Mouse (Mus musculus) erythroblast, embryonic 14.5 days (primary cell): ENCODE results near the gene Tm4sf20. TPM values are rescaled to one million over a fixed set of nuclear protein-coding genes. Genes with fewer than 3 reads are reported as not detected.

Experiments
- H3K27me3 ChIP-seq: 2 replicates; pipeline ENCODE4 v1.6.1; 2012; ENCODE audit warnings: inconsistent platforms; ENCODE audit not compliant: control insufficient read depth
- H3K36me3 ChIP-seq: 2 replicates; pipeline ENCODE4 v1.6.1; 2012; ENCODE audit warnings: mild to moderate bottlenecking, inconsistent platforms; ENCODE audit not compliant: control insufficient read depth
- H3K4me1 ChIP-seq: 2 replicates; pipeline ENCODE4 v1.6.1; 2012; ENCODE audit warnings: inconsistent platforms; ENCODE audit not compliant: control insufficient read depth
- H3K4me3 ChIP-seq: replicated peaks from 2 replicates; pipeline ENCODE3; 2012; ENCODE audit warnings: moderate library complexity, mild to moderate bottlenecking, inconsistent platforms
- H3K9me3 ChIP-seq: 2 replicates; pipeline ENCODE4 v1.6.1; 2012; ENCODE audit warnings: low read length, inconsistent platforms, mixed read lengths; ENCODE audit not compliant: control insufficient read depth
- GATA1 ChIP-seq: IDR thresholded peaks from 2 replicates; pipeline ENCODE4 v1.6.1; 2012; ENCODE audit warnings: low read length, inconsistent platforms, mixed read lengths
- TAL1 ChIP-seq: IDR thresholded peaks from 3 replicates; pipeline ENCODE4 v1.6.1; 2012; ENCODE audit warnings: low read length, inconsistent platforms, mixed read lengths
- polyA plus RNA-seq: library from polyadenylated mRNA; stranded (reverse); fragments of >175 nt; gene quantifications from 2 replicates; pipeline ENCODE4 v1.2.3, GENCODE M21; 2012

The Tm4sf20 gene
- polyA plus RNA-seq, 1 experiment = not detected

- TF ChIP-seq TAL1 (no peak), GATA1 (no peak)
- Histone ChIP-seq H3K9me3 (no peaks in the 10 kb centered on the region), H3K27me3 (peaks cover 35% of the 10 kb centered on the region), H3K36me3 (no peaks in the 10 kb centered on the region), H3K4me3 (no peak overlapping the region), H3K4me1 (peaks cover 31% of the 10 kb centered on the region)
Observed at GRCm38 (mm10) chr1:82798922-82799321, 30.7 kb upstream of the Tm4sf20 start.

- Histone ChIP-seq H3K4me1 (peaks cover 27% of the 10 kb centered on the region), H3K36me3 (no peaks in the 10 kb centered on the region), H3K9me3 (no peaks in the 10 kb centered on the region), H3K27me3 (peaks cover 35% of the 10 kb centered on the region), H3K4me3 (no peak overlapping the region)
- TF ChIP-seq GATA1 (no peak), TAL1 (no peak)
Observed at GRCm38 (mm10) chr1:82798304-82798703, 30.0 kb upstream of the Tm4sf20 start.

GRCm38 (mm10) chr1:82797088-82797487 is 28.8 kb upstream of the Tm4sf20 start:
- Histone ChIP-seq H3K9me3 (no peaks in the 10 kb centered on the region), H3K4me3 (no peak overlapping the region), H3K36me3 (no peaks in the 10 kb centered on the region), H3K27me3 (peaks cover 34% of the 10 kb centered on the region), H3K4me1 (peaks cover 34% of the 10 kb centered on the region)
- TF ChIP-seq GATA1 (no peak), TAL1 (no peak)

DNA sequence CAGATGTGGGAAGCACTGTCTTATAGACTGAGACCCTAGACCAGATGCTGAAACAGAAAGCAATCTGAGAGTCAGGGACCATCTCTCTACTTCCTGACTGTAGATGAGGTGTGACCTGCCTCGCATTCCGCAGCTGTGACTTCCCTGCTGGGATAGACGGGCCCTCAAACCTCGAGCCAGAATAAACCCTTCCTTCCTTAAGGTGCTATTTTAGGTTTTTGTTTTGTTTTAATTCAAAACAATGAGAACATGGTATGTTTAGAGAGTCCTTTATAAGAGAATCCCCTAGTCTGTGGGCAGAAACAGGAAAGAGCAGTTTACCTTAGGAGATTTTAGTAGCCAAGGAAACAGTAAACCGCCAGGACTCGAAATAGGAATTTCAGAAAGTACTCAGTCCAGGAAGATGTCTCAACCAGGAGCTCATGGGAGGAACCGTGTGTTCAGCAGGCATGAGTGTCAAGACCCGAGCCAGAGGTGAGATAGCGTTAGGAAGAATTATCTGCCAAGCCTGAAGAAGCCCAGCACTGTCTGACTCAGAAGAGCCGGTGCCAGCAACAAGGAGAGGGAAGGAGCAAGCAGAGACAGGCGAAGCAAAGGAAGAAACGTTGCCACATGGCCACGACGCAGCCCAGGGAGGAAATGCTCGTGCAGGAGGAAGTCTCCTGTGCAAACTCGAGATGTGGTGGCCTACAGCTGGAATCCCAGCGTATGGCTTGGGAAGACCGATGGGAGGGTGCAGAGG is 27.6 kb upstream of the Tm4sf20 start:
- Histone ChIP-seq H3K4me1 (peaks cover 39% of the 10 kb centered on the region), H3K4me3 (no peak overlapping the region), H3K9me3 (no peaks in the 10 kb centered on the region), H3K36me3 (no peaks in the 10 kb centered on the region), H3K27me3 (peaks cover 23% of the 10 kb centered on the region)
- TF ChIP-seq TAL1 (no peak), GATA1 (no peak)

DNA sequence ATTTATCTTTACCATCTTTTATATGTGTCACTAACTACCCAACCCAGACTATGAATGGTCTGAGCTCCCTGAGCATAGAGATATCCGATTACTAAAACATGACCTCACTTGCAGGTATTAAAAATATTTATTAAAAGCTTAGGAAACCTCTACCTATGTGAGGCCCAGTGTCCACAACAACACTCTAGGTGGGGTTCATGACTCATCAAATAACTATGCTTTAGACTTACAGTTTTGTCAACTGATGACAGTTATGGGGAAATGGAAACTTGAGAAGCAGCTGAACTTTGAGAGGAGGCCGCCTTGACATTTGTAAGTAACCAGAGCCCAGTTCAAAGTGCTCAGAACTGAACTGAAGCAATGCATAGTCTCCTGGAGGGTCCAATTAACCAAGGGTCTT is 26.9 kb upstream of the Tm4sf20 start:
- TF ChIP-seq TAL1 (no peak), GATA1 (no peak)
- H3K4me3 ChIP-seq = no peak overlapping the region
- H3K9me3 ChIP-seq = no peaks in the 10 kb centered on the region
- H3K27me3 ChIP-seq = peaks cover 18% of the 10 kb centered on the region
- no peaks in the 10 kb centered on the region for H3K36me3 ChIP-seq
- H3K4me1 ChIP-seq = peaks cover 39% of the 10 kb centered on the region

DNA sequence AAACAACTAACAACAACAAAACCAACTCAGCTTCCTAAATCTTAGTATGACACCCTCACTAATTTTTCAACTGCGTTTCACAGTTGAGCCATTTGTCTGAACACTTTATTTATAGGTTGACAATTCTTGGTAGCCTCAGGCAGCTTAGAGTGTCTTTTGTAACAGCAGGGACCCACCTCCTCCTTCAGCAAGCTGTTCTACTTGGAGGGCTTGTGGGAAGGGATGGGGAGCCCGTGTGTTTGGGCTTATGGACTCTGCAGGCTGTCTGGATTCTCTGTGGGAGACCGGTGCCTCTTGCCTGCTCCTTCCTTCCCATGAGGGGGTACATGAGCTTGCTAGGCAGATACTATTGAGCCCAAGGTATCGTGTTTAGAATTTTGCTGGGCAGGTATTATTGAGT is 25.7 kb upstream of the Tm4sf20 start:
- H3K27me3 ChIP-seq = peaks cover 9% of the 10 kb centered on the region
- no peak overlapping the region for H3K4me3 ChIP-seq
- no peaks in the 10 kb centered on the region for H3K36me3 ChIP-seq
- TF ChIP-seq TAL1 = no peak
- no peak for TF ChIP-seq GATA1
- peaks cover 39% of the 10 kb centered on the region for H3K4me1 ChIP-seq
- no peaks in the 10 kb centered on the region for H3K9me3 ChIP-seq

DNA sequence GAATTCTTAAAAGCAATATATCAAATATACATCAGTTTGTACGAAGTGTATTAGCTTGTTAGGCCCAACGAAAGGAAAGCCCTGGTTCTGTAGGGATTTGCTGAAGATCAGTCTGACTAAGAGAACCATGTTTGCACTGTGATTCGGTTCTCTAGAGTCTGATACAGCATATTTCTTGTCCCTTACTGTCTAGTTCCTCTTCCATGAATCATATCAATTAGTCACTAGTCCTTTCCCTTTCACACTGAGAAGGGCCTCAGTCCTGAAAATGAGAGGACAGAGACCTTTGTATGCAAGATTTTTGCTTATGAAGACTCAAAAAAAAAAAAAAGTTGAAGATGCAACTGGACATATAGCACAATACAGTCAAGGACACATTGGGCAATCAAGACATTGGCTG is 24.8 kb upstream of the Tm4sf20 start:
- no peaks in the 10 kb centered on the region for H3K36me3 ChIP-seq
- TF ChIP-seq GATA1 = no peak
- TF ChIP-seq TAL1 = no peak

DNA sequence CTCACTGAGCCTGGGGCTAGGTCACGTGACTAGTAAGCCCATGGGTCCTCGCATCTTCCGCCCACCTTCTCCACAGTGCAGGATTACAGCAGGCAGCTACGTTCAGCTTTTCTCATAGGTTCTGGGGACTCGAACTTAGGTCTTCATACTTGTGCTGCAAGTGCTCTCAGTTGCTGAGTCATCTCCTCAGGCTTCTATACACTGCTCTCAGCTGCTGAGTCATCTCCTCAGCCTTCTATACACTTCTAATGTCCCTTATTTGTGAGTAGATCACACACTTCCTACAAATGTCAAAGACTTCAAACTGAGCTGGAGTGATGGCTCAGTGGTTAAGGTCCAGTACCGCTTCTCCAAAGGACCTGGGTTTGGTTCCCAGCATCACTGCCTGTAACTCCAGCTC is 24.0 kb upstream of the Tm4sf20 start:
- no peak for TF ChIP-seq GATA1
- TF ChIP-seq TAL1 = no peak
- Histone ChIP-seq H3K4me1 (peaks cover 35% of the 10 kb centered on the region), H3K36me3 (no peaks in the 10 kb centered on the region), H3K9me3 (no peaks in the 10 kb centered on the region), H3K4me3 (no peak overlapping the region), H3K27me3 (0 out of 2 replicates have a peak, but pooled peaks cover 2% of the 10 kb centered on the region)

More for the DNA sequence above, 24.8 kb upstream of the Tm4sf20 start:
- Histone ChIP-seq H3K27me3 (peaks cover 4% of the 10 kb centered on the region; the same call in 1 of the 2 replicates), H3K4me3 (no peak overlapping the region), H3K4me1 (peaks cover 38% of the 10 kb centered on the region), H3K9me3 (no peaks in the 10 kb centered on the region)

GRCm38 (mm10) chr1:82791105-82791504 is 22.8 kb upstream of the Tm4sf20 start:
- TF ChIP-seq GATA1 (no peak), TAL1 (no peak)

More at GRCm38 (mm10) chr1:82791105-82791504, 22.8 kb upstream of the Tm4sf20 start:
- peaks cover 24% of the 10 kb centered on the region for H3K4me1 ChIP-seq
- no peaks in the 10 kb centered on the region for H3K36me3 ChIP-seq
- H3K27me3 ChIP-seq = 0 out of 2 replicates have a peak, but pooled peaks cover 2% of the 10 kb centered on the region
- no peak overlapping the region for H3K4me3 ChIP-seq
- no peaks in the 10 kb centered on the region for H3K9me3 ChIP-seq
